Mouse (Mus musculus) megakaryocyte-erythroid progenitor cell, adult 5-6 weeks (primary cell): ENCODE data around the gene Kcnk12. TPM values are rescaled to one million over a fixed set of nuclear protein-coding genes. Genes with fewer than 3 reads are reported as not detected.

Experiments
- ATAC-seq: replicated peaks from 2 replicates; pipeline ENCODE4 v1.8.0; 2016; ENCODE audit warnings: mild to moderate bottlenecking, inconsistent platforms; ENCODE audit not compliant: severe bottlenecking, poor library complexity, low FRiP score, low TSS enrichment
- total RNA-seq, 2 experiments: library from RNA; stranded (forward) in 1 of 2; stranded (reverse) in 1 of 2; fragments of 200-1000, 215-1000 nt in 1 of 2; fragments of >200 nt in 1 of 2; fragmentation: Nextera tagmentation in 1 of 2; gene quantifications; 2 replicates each; pipeline ENCODE4 v1.2.3; 2014 to 2017

Gene Kcnk12
- total RNA-seq, 2 experiments from 2014 or later: not detected

GRCm38 (mm10) chr17:87726489-87727356 lies 71.1 kb downstream of the Kcnk12 start:
- ATAC-seq: no peak

GRCm38 (mm10) chr17:87724727-87725126 lies 73.1 kb downstream of the Kcnk12 start:
- ATAC-seq: no peak

GRCm38 (mm10) chr17:87700101-87700500 lies 97.7 kb downstream of the Kcnk12 start:
- ATAC-seq: no peak

- ATAC-seq: no peak
These were observed 98.6 kb downstream of the Kcnk12 start for GRCm38 (mm10) chr17:87698996-87699765.

- ATAC-seq: no peak
These were observed 101.0 kb downstream of the Kcnk12 start for GRCm38 (mm10) chr17:87696814-87697213.

GRCm38 (mm10) chr17:87695874-87696465 lies 101.8 kb downstream of the Kcnk12 start:
- no peak for ATAC-seq

Other genes with a start within 250 kb of the Kcnk12 start
- 0.35 TPM in 1 of 2 replicates, not detected in the other for gene Epcam, start 162.0 kb downstream of the Kcnk12 start, total RNA-seq (2014; fragmentation: Nextera tagmentation)
- not detected in 2 replicates for gene Epcam, start 162.0 kb downstream of the Kcnk12 start, total RNA-seq (2017)
- 49.8 and 73.7 TPM in 2 replicates for gene Msh2, start 125.7 kb downstream of the Kcnk12 start, total RNA-seq (2014; fragmentation: Nextera tagmentation)
- gene Msh2, start 125.7 kb downstream of the Kcnk12 start, total RNA-seq (2017): 105 and 123 TPM in 2 replicates
- not detected in 2 replicates for gene Rpl36-ps4, start 123.0 kb upstream of the Kcnk12 start, total RNA-seq (2014; fragmentation: Nextera tagmentation)
- gene Rpl36-ps4, start 123.0 kb upstream of the Kcnk12 start, total RNA-seq (2017): not detected in 2 replicates
- 75.4 and 77.6 TPM in 2 replicates for gene Msh6, start 177.1 kb upstream of the Kcnk12 start, total RNA-seq (2014; fragmentation: Nextera tagmentation)
- gene Msh6, start 177.1 kb upstream of the Kcnk12 start, total RNA-seq (2017): 138 and 149 TPM in 2 replicates